Mouse (Mus musculus) cerebellum, adult 11 months (tissue): Measurements from ENCODE around the gene D10Jhu81e.

Experiments
- DNase-seq: peaks from one replicate; pipeline ENCODE4 v3.0.0; 2022

The D10Jhu81e gene

GRCm38 (mm10) chr10:78162646-78163045 lies 6.9 kb downstream of the D10Jhu81e start:
- DNase-seq: no peak

- DNase-seq: no peak
These were observed 8.5 kb downstream of the D10Jhu81e start for GRCm38 (mm10) chr10:78161096-78161495.

- DNase-seq: no peak
These were observed 9.1 kb downstream of the D10Jhu81e start for GRCm38 (mm10) chr10:78160369-78161095.

- DNase-seq: peak; percentile 79
These were observed 9.7 kb downstream of the D10Jhu81e start for GRCm38 (mm10) chr10:78159906-78160305.

GRCm38 (mm10) chr10:78159252-78159878 lies 10.2 kb downstream of the D10Jhu81e start:
- peak; percentile 60 for DNase-seq

- DNase-seq: no peak
These were observed 11.5 kb downstream of the D10Jhu81e start for GRCm38 (mm10) chr10:78158041-78158440.

GRCm38 (mm10) chr10:78156926-78157325 lies 12.7 kb downstream of the D10Jhu81e start:
- DNase-seq: no peak

GRCm38 (mm10) chr10:78148834-78149766 lies 20.5 kb downstream of the D10Jhu81e start:
- DNase-seq: no peak

GRCm38 (mm10) chr10:78147908-78148441 lies 21.6 kb downstream of the D10Jhu81e start:
- no peak for DNase-seq

- no peak for DNase-seq
These were observed 25.7 kb downstream of the D10Jhu81e start for GRCm38 (mm10) chr10:78143727-78144505.

GRCm38 (mm10) chr10:78140843-78141242 lies 28.7 kb downstream of the D10Jhu81e start:
- no peak for DNase-seq

- no peak for DNase-seq
These were observed 29.4 kb downstream of the D10Jhu81e start for GRCm38 (mm10) chr10:78140251-78140600.

- DNase-seq: no peak
These were observed 29.9 kb downstream of the D10Jhu81e start for GRCm38 (mm10) chr10:78139572-78140250.

GRCm38 (mm10) chr10:78138812-78139523 lies 30.6 kb downstream of the D10Jhu81e start:
- no peak for DNase-seq

- DNase-seq: no peak
These were observed 32.4 kb downstream of the D10Jhu81e start for GRCm38 (mm10) chr10:78137191-78137590.

- no peak for DNase-seq
These were observed 33.6 kb downstream of the D10Jhu81e start for GRCm38 (mm10) chr10:78135947-78136346.

- DNase-seq: no peak
These were observed 34.4 kb downstream of the D10Jhu81e start for GRCm38 (mm10) chr10:78134975-78135798.

GRCm38 (mm10) chr10:78134400-78134799 lies 35.2 kb downstream of the D10Jhu81e start:
- DNase-seq: no peak

GRCm38 (mm10) chr10:78129998-78130397 lies 39.6 kb downstream of the D10Jhu81e start:
- no peak for DNase-seq

GRCm38 (mm10) chr10:78129423-78129822 lies 40.2 kb downstream of the D10Jhu81e start:
- DNase-seq: no peak
